Mouse (Mus musculus): ENCODE measurements around the gene Txndc8. TPM values are rescaled to one million over a fixed set of nuclear protein-coding genes. Genes with fewer than 3 reads are reported as not detected.

Gene Txndc8
- polyA plus RNA-seq, 1 experiment from 2014 or later, result not detected

- no peaks in the 10 kb centered on the region for H3K9me3 ChIP-seq (ENCODE audit: control insufficient read depth, low read length)
- WGBS, result 48% methylated on average over 13 of the region's 13 CpGs
- no peaks in the 10 kb centered on the region for H3K36me3 ChIP-seq (ENCODE audit: control insufficient read depth, insufficient read depth, low read length)
- H3K27me3 ChIP-seq (ENCODE audit: control insufficient read depth, insufficient read depth, low read length), result no peaks in the 10 kb centered on the region
- H3K4me3 ChIP-seq (ENCODE audit: low read depth, low read length), result no peak overlapping the region
- H3K27ac ChIP-seq (replicated peaks; ENCODE audit: low read depth, low read length), result no peak overlapping the region
- H3K9ac ChIP-seq (ENCODE audit: low read length), result no peak overlapping the region
- DNase-seq (ENCODE audit: low spot score) (no peak), ATAC-seq (ENCODE audit: insufficient number of reproducible peaks, low FRiP score, low TSS enrichment, low read depth) (no peak)
- H3K4me2 ChIP-seq (ENCODE audit: low read depth, severe bottlenecking), result peak overlapping the region; percentile 21; the same call in 1 of the 2 replicates
- H3K4me1 ChIP-seq (ENCODE audit: control insufficient read depth, insufficient read depth, low read length), result no peaks in the 10 kb centered on the region
Measured at GRCm38 (mm10) chr4:58034663-58035062, 25.7 kb upstream of the Txndc8 start.

GRCm38 (mm10) chr4:58032714-58033113 is 23.8 kb upstream of the Txndc8 start:
- DNase-seq (ENCODE audit: low spot score) (no peak), ATAC-seq (ENCODE audit: insufficient number of reproducible peaks, low FRiP score, low TSS enrichment, low read depth) (no peak)
- H3K27me3 ChIP-seq (ENCODE audit: control insufficient read depth, insufficient read depth, low read length), result no peaks in the 10 kb centered on the region
- H3K36me3 ChIP-seq (ENCODE audit: control insufficient read depth, insufficient read depth, low read length), result no peaks in the 10 kb centered on the region
- no peaks in the 10 kb centered on the region for H3K4me1 ChIP-seq (ENCODE audit: control insufficient read depth, insufficient read depth, low read length)
- H3K9me3 ChIP-seq (ENCODE audit: control insufficient read depth, low read length), result no peaks in the 10 kb centered on the region
- no peak overlapping the region for H3K27ac ChIP-seq (replicated peaks; ENCODE audit: low read depth, low read length)
- WGBS, result 77% methylated on average over 1 of the region's 1 CpGs
- no peak overlapping the region for H3K4me2 ChIP-seq (ENCODE audit: low read depth, severe bottlenecking)
- H3K9ac ChIP-seq (ENCODE audit: low read length), result no peak overlapping the region
- no peak overlapping the region for H3K4me3 ChIP-seq (ENCODE audit: low read depth, low read length)

GRCm38 (mm10) chr4:58003501-58003900 is 5.4 kb downstream of the Txndc8 start:
- DNase-seq (ENCODE audit: low spot score) (no peak), ATAC-seq (ENCODE audit: insufficient number of reproducible peaks, low FRiP score, low TSS enrichment, low read depth) (no peak)
- H3K9me3 ChIP-seq (ENCODE audit: control insufficient read depth, low read length), result no peaks in the 10 kb centered on the region
- H3K9ac ChIP-seq (ENCODE audit: low read length), result no peak overlapping the region
- no peaks in the 10 kb centered on the region for H3K36me3 ChIP-seq (ENCODE audit: control insufficient read depth, insufficient read depth, low read length)
- H3K4me1 ChIP-seq (ENCODE audit: control insufficient read depth, insufficient read depth, low read length), result no peaks in the 10 kb centered on the region
- no peak overlapping the region for H3K4me2 ChIP-seq (ENCODE audit: low read depth, severe bottlenecking)
- 57% methylated on average over 3 of the region's 3 CpGs for whole genome bisulfite sequencing
- H3K27ac ChIP-seq (replicated peaks; ENCODE audit: low read depth, low read length), result no peak overlapping the region
- H3K27me3 ChIP-seq (ENCODE audit: control insufficient read depth, insufficient read depth, low read length), result no peaks in the 10 kb centered on the region
- no peak overlapping the region for H3K4me3 ChIP-seq (ENCODE audit: low read depth, low read length)

DNA sequence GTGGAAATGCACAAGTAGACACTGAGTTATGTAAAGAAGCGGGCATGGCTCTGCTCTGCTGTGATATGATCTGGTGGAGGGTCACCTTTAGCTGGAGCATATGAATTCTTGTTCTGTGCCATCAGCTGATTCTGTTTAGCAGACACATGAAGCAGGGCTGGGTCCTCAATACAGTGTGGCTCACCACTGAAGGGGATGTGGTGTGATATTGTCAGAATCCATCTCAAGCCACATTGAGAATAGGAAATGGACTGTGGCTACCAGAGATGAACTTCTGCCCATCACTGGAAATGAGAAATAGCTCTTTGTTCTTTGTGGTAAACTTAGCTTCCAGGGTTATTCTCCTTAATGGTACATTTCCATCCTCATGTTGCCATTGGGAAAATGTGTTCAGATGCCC is 17.5 kb downstream of the Txndc8 start:
- Histone ChIP-seq H3K9me3 (ENCODE audit: control insufficient read depth, low read length) (no peaks in the 10 kb centered on the region), H3K36me3 (ENCODE audit: control insufficient read depth, insufficient read depth, low read length) (no peaks in the 10 kb centered on the region), H3K27me3 (ENCODE audit: control insufficient read depth, insufficient read depth, low read length) (no peaks in the 10 kb centered on the region), H3K4me2 (ENCODE audit: low read depth, severe bottlenecking) (no peak overlapping the region), H3K4me1 (ENCODE audit: control insufficient read depth, insufficient read depth, low read length) (no peaks in the 10 kb centered on the region), H3K4me3 (ENCODE audit: low read depth, low read length) (no peak overlapping the region), H3K9ac (ENCODE audit: low read length) (no peak overlapping the region), H3K27ac (replicated peaks; ENCODE audit: low read depth, low read length) (no peak overlapping the region)
- DNase-seq (ENCODE audit: low spot score) (no peak), ATAC-seq (ENCODE audit: insufficient number of reproducible peaks, low FRiP score, low TSS enrichment, low read depth) (no peak)
- WGBS, result 94% methylated on average over 1 of the region's 1 CpGs

GRCm38 (mm10) chr4:57974400-57975117 is 34.4 kb downstream of the Txndc8 start:
- no peaks in the 10 kb centered on the region for H3K4me1 ChIP-seq (ENCODE audit: control insufficient read depth, insufficient read depth, low read length)
- H3K4me2 ChIP-seq (ENCODE audit: low read depth, severe bottlenecking), result no peak overlapping the region
- no peaks in the 10 kb centered on the region for H3K9me3 ChIP-seq (ENCODE audit: control insufficient read depth, low read length)
- WGBS, result 91% methylated on average over 6 of the region's 6 CpGs
- no peak overlapping the region for H3K27ac ChIP-seq (replicated peaks; ENCODE audit: low read depth, low read length)
- no peak for ATAC-seq (ENCODE audit: insufficient number of reproducible peaks, low FRiP score, low TSS enrichment, low read depth)
- no peak for DNase-seq (ENCODE audit: low spot score)
- no peaks in the 10 kb centered on the region for H3K27me3 ChIP-seq (ENCODE audit: control insufficient read depth, insufficient read depth, low read length)
- no peak overlapping the region for H3K9ac ChIP-seq (ENCODE audit: low read length)
- H3K4me3 ChIP-seq (ENCODE audit: low read depth, low read length), result no peak overlapping the region
- H3K36me3 ChIP-seq (ENCODE audit: control insufficient read depth, insufficient read depth, low read length), result no peaks in the 10 kb centered on the region

GRCm38 (mm10) chr4:57973592-57974268 is 35.2 kb downstream of the Txndc8 start:
- H3K4me2 ChIP-seq (ENCODE audit: low read depth, severe bottlenecking), result no peak overlapping the region
- H3K9me3 ChIP-seq (ENCODE audit: control insufficient read depth, low read length), result no peaks in the 10 kb centered on the region
- no peak overlapping the region for H3K4me3 ChIP-seq (ENCODE audit: low read depth, low read length)
- ATAC-seq (ENCODE audit: insufficient number of reproducible peaks, low FRiP score, low TSS enrichment, low read depth) (no peak), DNase-seq (ENCODE audit: low spot score) (no peak)
- no peaks in the 10 kb centered on the region for H3K36me3 ChIP-seq (ENCODE audit: control insufficient read depth, insufficient read depth, low read length)
- H3K27ac ChIP-seq (replicated peaks; ENCODE audit: low read depth, low read length), result no peak overlapping the region
- no peaks in the 10 kb centered on the region for H3K27me3 ChIP-seq (ENCODE audit: control insufficient read depth, insufficient read depth, low read length)
- H3K9ac ChIP-seq (ENCODE audit: low read length), result no peak overlapping the region
- 87% methylated on average over 6 of the region's 6 CpGs for WGBS
- no peaks in the 10 kb centered on the region for H3K4me1 ChIP-seq (ENCODE audit: control insufficient read depth, insufficient read depth, low read length)

DNA sequence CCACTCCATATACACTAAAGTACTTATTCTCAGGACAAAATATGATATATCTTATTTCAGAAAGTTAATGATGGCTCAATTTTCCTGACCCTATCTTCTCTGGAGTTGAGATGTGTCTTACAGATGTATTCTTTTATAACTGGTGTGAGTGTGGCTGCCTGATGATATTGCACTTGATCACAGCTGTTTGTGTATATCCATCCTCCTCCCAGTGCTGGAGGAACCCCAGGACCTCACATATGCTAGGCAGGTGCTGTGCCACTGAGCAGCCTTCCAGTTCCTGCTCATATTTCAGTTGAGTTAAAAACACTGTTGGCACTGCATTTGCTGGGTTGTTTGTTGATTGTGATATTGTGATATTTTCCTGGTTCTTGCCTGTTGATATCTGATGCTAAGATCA is 38.6 kb downstream of the Txndc8 start:
- ATAC-seq (ENCODE audit: insufficient number of reproducible peaks, low FRiP score, low TSS enrichment, low read depth) (no peak), DNase-seq (ENCODE audit: low spot score) (no peak)
- H3K27me3 ChIP-seq (ENCODE audit: control insufficient read depth, insufficient read depth, low read length), result no peaks in the 10 kb centered on the region
- no peaks in the 10 kb centered on the region for H3K4me1 ChIP-seq (ENCODE audit: control insufficient read depth, insufficient read depth, low read length)
- no peak overlapping the region for H3K4me2 ChIP-seq (ENCODE audit: low read depth, severe bottlenecking)
- no peak overlapping the region for H3K9ac ChIP-seq (ENCODE audit: low read length)
- H3K36me3 ChIP-seq (ENCODE audit: control insufficient read depth, insufficient read depth, low read length), result no peaks in the 10 kb centered on the region
- H3K27ac ChIP-seq (replicated peaks; ENCODE audit: low read depth, low read length), result no peak overlapping the region
- no peaks in the 10 kb centered on the region for H3K9me3 ChIP-seq (ENCODE audit: control insufficient read depth, low read length)
- no peak overlapping the region for H3K4me3 ChIP-seq (ENCODE audit: low read depth, low read length)

DNA sequence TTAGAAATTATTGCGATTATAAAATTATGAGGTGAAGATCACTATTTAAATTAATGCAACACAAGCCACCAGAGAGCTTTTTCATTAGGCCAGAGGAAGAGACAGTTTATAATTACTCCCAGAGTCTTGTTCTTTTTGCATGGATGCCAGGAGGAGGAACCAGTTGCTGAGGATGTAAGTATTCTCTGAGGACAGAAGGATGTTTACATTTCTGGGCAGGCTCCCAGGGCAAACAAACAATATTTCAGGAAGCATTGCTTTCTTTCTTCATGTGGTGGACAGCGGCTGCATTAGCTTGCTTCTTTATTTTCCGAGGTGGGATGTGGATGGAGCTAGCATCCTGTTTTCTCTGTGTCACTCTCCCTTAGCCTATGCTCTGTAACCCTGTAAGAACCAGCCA is 41.7 kb downstream of the Txndc8 start:
- H3K4me1 ChIP-seq (ENCODE audit: control insufficient read depth, insufficient read depth, low read length), result no peaks in the 10 kb centered on the region
- H3K27me3 ChIP-seq (ENCODE audit: control insufficient read depth, insufficient read depth, low read length), result no peaks in the 10 kb centered on the region
- 86% methylated on average over 3 of the region's 3 CpGs for WGBS
- no peak overlapping the region for H3K27ac ChIP-seq (replicated peaks; ENCODE audit: low read depth, low read length)
- H3K4me2 ChIP-seq (ENCODE audit: low read depth, severe bottlenecking), result no peak overlapping the region
- H3K4me3 ChIP-seq (ENCODE audit: low read depth, low read length), result no peak overlapping the region
- DNase-seq (ENCODE audit: low spot score) (no peak), ATAC-seq (ENCODE audit: insufficient number of reproducible peaks, low FRiP score, low TSS enrichment, low read depth) (no peak)
- no peak overlapping the region for H3K9ac ChIP-seq (ENCODE audit: low read length)
- no peaks in the 10 kb centered on the region for H3K9me3 ChIP-seq (ENCODE audit: control insufficient read depth, low read length)
- H3K36me3 ChIP-seq (ENCODE audit: control insufficient read depth, insufficient read depth, low read length), result no peaks in the 10 kb centered on the region
